Mouse (Mus musculus): ENCODE results near the gene Patj. TPM values are rescaled to one million over a fixed set of nuclear protein-coding genes. Genes with fewer than 3 reads are reported as not detected.

Gene Patj
- polyA plus RNA-seq (2021), result 27.7 TPM

GRCm38 (mm10) chr4:98395690-98396437 lies at the start of gene Patj:
TSS of gene Patj (plus strand) at chr4:98395785.
- TF ChIP-seq CTCF (IDR thresholded peaks at IDR 0.05), result no peak
- DNase-seq (ENCODE audit: low read depth, low spot score), result no peak
- in situ Hi-C loops (cut with MboI; ENCODE audit: low pct_unique_long_range_greater_than_20kb), result no loop called here
- ChIA-PET CTCF (no interaction called here), POLR2A (interaction anchor here (0.5 to 1.2 kb wide), 3 partner anchors 11 to 96 kb away, joined by 3 to 5 read pairs (median 3); no protein-coding TSS in a partner anchor)
- H3K27me3 ChIP-seq, result no peaks in the 10 kb centered on the region
- peak; percentile 82 for ATAC-seq

GRCm38 (mm10) chr4:98348580-98348979 lies 47.0 kb upstream of the Patj start:
- ChIA-PET POLR2A (no interaction called here), CTCF (interaction anchor here (1.7 kb wide), 1 partner anchor 10 kb away, joined by 5 read pairs; no protein-coding TSS in a partner anchor)
- no peak for ATAC-seq
- H3K27me3 ChIP-seq, result no peaks in the 10 kb centered on the region
- no peak for DNase-seq (ENCODE audit: low read depth, low spot score)
- in situ Hi-C loops (cut with MboI; ENCODE audit: low pct_unique_long_range_greater_than_20kb), result no loop called here
- TF ChIP-seq CTCF (IDR thresholded peaks at IDR 0.05), result no peak

DNA sequence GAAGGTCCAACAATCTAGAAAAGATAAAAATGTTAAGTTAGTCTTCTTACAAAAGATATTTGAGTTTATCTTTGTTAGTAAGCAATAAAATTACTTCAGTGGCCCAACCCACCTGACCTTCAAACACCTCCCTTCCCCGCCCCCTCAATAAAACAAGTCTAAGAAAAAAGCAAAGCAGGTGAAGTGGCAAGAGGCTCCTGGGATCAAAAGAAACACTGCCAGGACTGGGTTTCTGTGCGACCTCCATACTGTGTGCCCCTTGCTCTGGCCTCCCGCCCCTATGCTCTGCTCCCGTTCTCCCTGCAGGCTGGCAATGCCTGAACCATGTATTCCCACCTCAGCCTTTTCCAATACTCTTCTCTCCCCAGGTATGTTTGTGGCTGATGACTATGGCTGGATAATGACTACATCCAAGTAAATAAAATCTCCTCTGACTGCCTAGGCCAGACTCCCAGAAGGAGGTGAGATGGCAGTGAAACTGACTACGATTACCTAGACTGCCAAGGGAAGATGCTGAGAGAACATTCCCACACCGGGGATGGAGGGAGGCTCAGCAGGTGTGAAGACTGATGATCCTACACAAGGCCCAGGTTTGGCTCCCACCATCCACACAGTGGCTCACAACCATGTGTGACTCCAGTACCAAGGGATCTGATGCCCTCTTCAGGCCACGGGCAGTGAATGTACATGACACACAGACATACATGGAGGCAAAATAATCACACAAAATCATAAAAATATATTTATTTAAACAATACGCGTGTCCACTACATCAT lies 37.4 kb upstream of the Patj start:
- no peak for ATAC-seq
- CTCF ChIA-PET, result no interaction called here
- in situ Hi-C loops (cut with MboI; ENCODE audit: low pct_unique_long_range_greater_than_20kb), result no loop called here

DNA sequence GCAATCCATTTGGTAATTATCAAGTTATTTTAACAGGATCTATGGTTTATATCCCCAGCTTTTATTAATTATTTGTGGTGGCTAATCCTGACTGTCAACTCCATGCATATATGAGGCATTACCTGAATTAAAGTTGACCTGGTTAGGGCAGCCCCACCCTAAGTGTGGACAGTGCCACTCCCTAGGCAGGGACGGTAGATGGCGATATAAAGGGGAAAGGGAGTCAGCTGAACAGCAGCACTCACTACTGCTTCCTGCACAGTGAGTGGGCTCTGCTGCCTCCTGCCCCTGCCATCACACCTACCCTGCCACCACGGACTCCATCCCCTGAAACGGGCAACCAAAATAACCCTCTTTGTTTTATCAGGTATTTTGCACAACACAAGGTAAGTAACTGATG lies 20.2 kb upstream of the Patj start:
- ChIA-PET CTCF (interaction anchor here (0.5 kb wide), 1 partner anchor 591 kb away, joined by 3 read pairs; no protein-coding TSS in a partner anchor), POLR2A (no interaction called here)
- peak; percentile 52 for TF ChIP-seq CTCF (IDR thresholded peaks at IDR 0.05)
- no peaks in the 10 kb centered on the region for H3K27me3 ChIP-seq
- DNase-seq (ENCODE audit: low read depth, low spot score) (no peak), ATAC-seq (peak; percentile 62)
- in situ Hi-C loops (cut with MboI; ENCODE audit: low pct_unique_long_range_greater_than_20kb), result no loop called here

More for the DNA sequence above, 37.4 kb upstream of the Patj start:
- POLR2A ChIA-PET, result no interaction called here
- no peak for DNase-seq (ENCODE audit: low read depth, low spot score)
- H3K27me3 ChIP-seq, result no peaks in the 10 kb centered on the region
- TF ChIP-seq CTCF (IDR thresholded peaks at IDR 0.05), result no peak

- TF ChIP-seq CTCF (IDR thresholded peaks at IDR 0.05), result no peak
- POLR2A ChIA-PET, result no interaction called here
- ATAC-seq, result no peak
Observed at GRCm38 (mm10) chr4:98376943-98377342, 18.6 kb upstream of the Patj start.

GRCm38 (mm10) chr4:98382716-98383424 lies 12.7 kb upstream of the Patj start, which contains the start of gene Tm2d1:
TSS of gene Tm2d1 (minus strand) at chr4:98383306.
- DNase-seq (ENCODE audit: low read depth, low spot score) (no peak), ATAC-seq (peak; percentile 87)
- ChIA-PET CTCF (interaction anchor here (1.4 kb wide), 1 partner anchor 11 kb away, joined by 4 read pairs; no protein-coding TSS in a partner anchor), POLR2A (interaction anchor here (0.5 kb wide), 1 partner anchor 1605 kb away, joined by 3 read pairs; no protein-coding TSS in a partner anchor)
- no peaks in the 10 kb centered on the region for H3K27me3 ChIP-seq
- in situ Hi-C loops (cut with MboI; ENCODE audit: low pct_unique_long_range_greater_than_20kb), result no loop called here
- TF ChIP-seq CTCF (IDR thresholded peaks at IDR 0.05), result no peak

More at GRCm38 (mm10) chr4:98376943-98377342, 18.6 kb upstream of the Patj start:
- no peak for DNase-seq (ENCODE audit: low read depth, low spot score)
- in situ Hi-C loops (cut with MboI; ENCODE audit: low pct_unique_long_range_greater_than_20kb), result no loop called here
- no peaks in the 10 kb centered on the region for H3K27me3 ChIP-seq
- CTCF ChIA-PET, result no interaction called here

DNA sequence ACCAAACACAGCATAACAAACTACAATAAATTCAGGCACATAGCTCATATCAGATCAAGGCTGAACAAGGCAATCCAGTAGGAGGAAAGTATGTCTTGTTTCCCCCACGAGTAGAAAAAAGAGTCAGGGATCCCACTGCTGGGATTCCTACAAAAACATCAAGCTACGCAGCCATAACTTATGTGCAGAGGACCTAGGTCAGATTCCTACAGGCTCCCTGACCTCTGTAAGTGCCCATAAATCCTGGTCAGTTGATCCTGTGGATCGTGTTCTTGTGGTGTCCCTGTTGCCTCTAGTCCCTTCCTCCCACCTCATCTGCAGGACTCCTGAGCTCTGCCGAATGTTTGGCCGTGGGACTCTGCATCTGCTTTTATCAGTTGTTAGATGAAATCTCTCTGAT lies 10.5 kb upstream of the Patj start:
- H3K27me3 ChIP-seq, result no peaks in the 10 kb centered on the region
- ATAC-seq (no peak), DNase-seq (ENCODE audit: low read depth, low spot score) (no peak)
- in situ Hi-C loops (cut with MboI; ENCODE audit: low pct_unique_long_range_greater_than_20kb), result no loop called here
- no peak for TF ChIP-seq CTCF (IDR thresholded peaks at IDR 0.05)
- POLR2A ChIA-PET, result interaction anchor here (0.8 to 1.2 kb wide), 2 partner anchors 11 to 25 kb away, joined by 3 read pairs; no protein-coding TSS in a partner anchor
- CTCF ChIA-PET, result no interaction called here

GRCm38 (mm10) chr4:98395346-98395689 lies 267 bp upstream of the Patj start:
- H3K27me3 ChIP-seq, result no peaks in the 10 kb centered on the region
- TF ChIP-seq CTCF (IDR thresholded peaks at IDR 0.05), result no peak
- no peak for DNase-seq (ENCODE audit: low read depth, low spot score)
- POLR2A ChIA-PET, result no interaction called here
- no peak for ATAC-seq
- CTCF ChIA-PET, result no interaction called here
- in situ Hi-C loops (cut with MboI; ENCODE audit: low pct_unique_long_range_greater_than_20kb), result no loop called here

GRCm38 (mm10) chr4:98400926-98401583 lies 5.5 kb downstream of the Patj start:
- TF ChIP-seq CTCF (IDR thresholded peaks at IDR 0.05), result no peak
- H3K27me3 ChIP-seq, result no peaks in the 10 kb centered on the region
- ATAC-seq, result peak; percentile 85
- peak; percentile 49 for DNase-seq (ENCODE audit: low read depth, low spot score)
- in situ Hi-C loops (cut with MboI; ENCODE audit: low pct_unique_long_range_greater_than_20kb), result no loop called here
- ChIA-PET POLR2A (interaction anchor here (0.6 kb wide), 1 partner anchor 77 kb away, joined by 3 read pairs; no protein-coding TSS in a partner anchor), CTCF (interaction anchor here (0.8 to 1.3 kb wide), 4 partner anchors 14 to 300 kb away, joined by 3 to 4 read pairs (median 3); no protein-coding TSS in a partner anchor)

DNA sequence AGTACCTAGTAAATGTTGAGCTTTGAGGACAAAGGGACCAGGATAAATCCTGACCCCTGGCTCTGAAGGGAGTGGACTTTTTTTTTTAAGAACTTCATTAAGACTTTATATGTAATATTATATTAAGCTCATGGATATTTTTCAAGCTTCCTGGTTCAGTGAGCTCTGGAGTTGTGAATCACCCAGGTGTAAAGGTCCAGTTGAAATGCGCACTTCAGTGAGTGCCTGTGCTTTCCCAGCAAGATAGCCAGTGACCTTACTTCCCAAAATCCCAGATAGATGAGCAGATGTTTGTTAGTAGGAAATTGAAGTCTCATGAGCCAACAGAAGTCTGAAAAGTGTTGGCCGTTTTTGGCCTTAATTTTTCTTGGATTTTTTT lies 6.0 kb downstream of the Patj start:
- TF ChIP-seq CTCF (IDR thresholded peaks at IDR 0.05), result no peak
- ChIA-PET CTCF (interaction anchor here (0.8 to 1.3 kb wide), 4 partner anchors 14 to 300 kb away, joined by 3 to 4 read pairs (median 3); no protein-coding TSS in a partner anchor), POLR2A (interaction anchor here (0.6 kb wide), 1 partner anchor 78 kb away, joined by 3 read pairs; no protein-coding TSS in a partner anchor)
- H3K27me3 ChIP-seq, result no peaks in the 10 kb centered on the region
- ATAC-seq (peak; percentile 7), DNase-seq (ENCODE audit: low read depth, low spot score) (no peak)
- in situ Hi-C loops (cut with MboI; ENCODE audit: low pct_unique_long_range_greater_than_20kb), result no loop called here

All from Patski (cell line).